Mouse (Mus musculus) left cerebral cortex, postnatal 36 days (tissue): ENCODE results near the gene Card19. TPM values are rescaled to one million over a fixed set of nuclear protein-coding genes. Genes with fewer than 3 reads are reported as not detected.

Experiments used
- DNase-seq, 2 experiments: peaks; one replicate each; pipeline ENCODE4 v3.0.0; 2021 to 2022; ENCODE audit warnings: low spot score in 2 of 2, mixed read lengths in 1 of 2
- intact Hi-C: fragments of 180-260 bp; cut with DNase I; formaldehyde crosslinking; loops from one replicate; pipeline ENCODE4 v1.15.1; 2025
- total RNA-seq, 2 experiments: library from RNA; stranded (reverse); gene quantifications; 2 replicates each; pipeline ENCODE4 v1.2.3; 2021

The Card19 gene
- total RNA-seq, 2 experiments from 2014 or later, result 12.2 to 13.2 TPM

DNA sequence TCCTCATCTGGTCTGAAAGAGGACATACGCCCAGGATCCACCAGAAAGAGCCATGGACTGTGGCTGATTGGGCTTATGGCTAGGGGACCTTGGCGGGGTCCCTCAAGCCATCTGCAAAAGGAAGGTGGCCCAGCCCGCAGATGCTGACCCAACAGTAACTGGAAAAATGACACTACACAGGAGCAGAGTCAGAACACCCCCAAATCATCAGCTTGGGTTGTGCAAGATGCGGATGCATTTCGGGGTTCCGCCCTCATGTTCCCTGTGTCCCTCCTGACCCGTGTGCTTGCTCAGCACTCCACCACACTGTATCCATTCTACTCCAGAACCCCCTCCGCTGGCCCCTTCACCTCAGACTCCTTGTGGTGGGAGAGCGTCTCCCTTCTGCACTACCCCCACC, 17.1 kb downstream of the Card19 start:
- no peak for DNase-seq

DNA sequence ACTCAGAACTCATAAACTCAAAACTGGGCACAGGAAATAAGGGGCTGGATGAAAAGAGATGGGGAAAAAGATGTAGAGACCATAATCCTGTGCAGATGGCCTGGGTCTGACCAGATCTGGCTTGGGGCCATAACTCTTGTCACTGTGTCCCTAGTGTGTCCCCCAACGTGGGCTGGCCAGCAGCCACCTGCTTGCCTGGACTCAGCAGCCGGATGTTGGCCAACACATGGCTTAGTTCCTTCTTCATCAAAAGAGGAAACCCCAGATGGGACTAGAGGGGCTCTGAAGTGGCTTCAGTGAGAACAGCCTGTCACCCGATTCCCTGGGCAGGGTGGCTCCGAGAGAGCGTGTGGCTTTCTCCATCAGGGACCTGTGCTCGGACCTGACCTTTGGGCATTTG, 19.1 kb downstream of the Card19 start:
- intact Hi-C loops, result no loop called here
- DNase-seq, result no peak

More for the DNA sequence above, 17.1 kb downstream of the Card19 start:
- intact Hi-C loops, result no loop called here

DNA sequence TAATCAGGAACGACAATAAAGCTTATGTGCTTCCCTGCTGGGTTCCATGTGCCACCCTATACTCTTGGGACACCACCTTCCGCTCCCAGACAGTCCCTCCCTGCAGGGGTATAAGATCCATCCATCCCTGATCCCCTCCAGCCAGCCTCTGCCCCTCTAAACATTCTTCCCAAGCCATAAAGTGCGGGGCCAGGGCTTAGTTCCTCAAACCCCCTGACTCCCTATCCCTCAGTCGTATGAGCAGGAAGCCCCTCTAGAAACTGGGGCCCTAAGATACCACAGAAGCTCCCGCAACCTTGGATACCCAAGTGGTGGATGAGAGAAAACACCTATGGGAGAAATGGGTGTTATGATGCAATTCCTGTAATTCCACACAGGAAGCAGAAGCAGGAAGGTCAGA, 19.6 kb downstream of the Card19 start:
- intact Hi-C loops, result no loop called here
- no peak for DNase-seq

DNA sequence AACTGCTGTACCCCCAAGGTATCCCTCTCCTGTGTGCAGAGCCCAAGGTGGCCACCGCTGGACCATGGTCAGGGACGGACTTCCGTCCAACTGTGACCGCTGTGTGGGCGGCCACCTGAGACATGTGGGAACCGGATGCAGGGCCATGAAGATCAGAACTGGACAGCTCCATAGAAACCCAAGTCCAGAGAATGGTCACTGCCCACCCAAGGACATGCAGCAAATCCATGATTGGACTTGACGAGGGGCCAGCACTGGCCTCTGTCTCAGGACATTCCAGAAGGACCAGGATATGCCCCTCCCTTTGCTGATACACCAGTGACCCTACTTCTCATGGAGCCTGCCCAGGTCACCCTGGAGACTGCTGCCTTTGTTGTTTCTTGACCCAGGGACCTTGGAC, 20.2 kb downstream of the Card19 start:
- no peak for DNase-seq
- intact Hi-C loops, result no loop called here

DNA sequence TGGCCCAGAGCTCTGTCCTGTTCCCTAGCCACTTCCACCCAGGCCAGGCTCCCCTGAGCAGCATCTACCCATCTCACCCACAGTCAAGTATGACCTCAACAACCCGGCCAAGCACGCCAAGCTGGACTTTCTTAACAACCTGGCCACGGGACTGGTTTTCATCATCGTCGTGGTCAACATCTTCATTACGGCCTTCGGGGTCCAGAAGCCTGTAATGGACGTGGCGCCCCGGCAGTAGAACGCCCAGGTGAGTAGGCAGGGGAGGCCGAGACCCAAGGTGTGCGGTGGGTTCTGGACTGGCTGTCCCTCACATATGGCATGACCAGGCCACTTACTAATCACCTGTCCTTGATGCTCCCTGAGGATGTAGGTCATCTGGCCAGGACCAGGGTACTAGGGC, 21.0 kb downstream of the Card19 start:
- intact Hi-C loops, result no loop called here
- DNase-seq, result no peak

DNA sequence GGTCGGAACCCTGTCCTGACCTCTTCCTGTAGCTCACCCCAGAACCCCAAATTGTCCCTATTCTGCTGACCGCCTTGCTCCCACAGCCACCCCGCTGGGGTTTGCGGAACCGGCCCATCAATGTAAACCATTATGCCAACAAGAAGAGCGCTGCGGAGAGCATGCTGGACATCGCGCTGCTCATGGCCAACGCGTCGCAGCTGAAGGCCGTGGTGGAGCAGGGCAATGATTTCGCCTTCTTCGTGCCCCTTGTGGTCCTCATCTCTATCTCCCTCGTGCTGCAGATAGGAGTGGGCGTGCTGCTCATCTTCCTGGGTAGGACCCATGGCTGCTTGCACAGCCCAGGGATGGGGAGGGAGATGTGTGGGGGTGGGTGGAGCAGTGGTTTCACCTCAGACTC, 22.2 kb downstream of the Card19 start:
- intact Hi-C loops, result no loop called here
- DNase-seq, result no peak

DNA sequence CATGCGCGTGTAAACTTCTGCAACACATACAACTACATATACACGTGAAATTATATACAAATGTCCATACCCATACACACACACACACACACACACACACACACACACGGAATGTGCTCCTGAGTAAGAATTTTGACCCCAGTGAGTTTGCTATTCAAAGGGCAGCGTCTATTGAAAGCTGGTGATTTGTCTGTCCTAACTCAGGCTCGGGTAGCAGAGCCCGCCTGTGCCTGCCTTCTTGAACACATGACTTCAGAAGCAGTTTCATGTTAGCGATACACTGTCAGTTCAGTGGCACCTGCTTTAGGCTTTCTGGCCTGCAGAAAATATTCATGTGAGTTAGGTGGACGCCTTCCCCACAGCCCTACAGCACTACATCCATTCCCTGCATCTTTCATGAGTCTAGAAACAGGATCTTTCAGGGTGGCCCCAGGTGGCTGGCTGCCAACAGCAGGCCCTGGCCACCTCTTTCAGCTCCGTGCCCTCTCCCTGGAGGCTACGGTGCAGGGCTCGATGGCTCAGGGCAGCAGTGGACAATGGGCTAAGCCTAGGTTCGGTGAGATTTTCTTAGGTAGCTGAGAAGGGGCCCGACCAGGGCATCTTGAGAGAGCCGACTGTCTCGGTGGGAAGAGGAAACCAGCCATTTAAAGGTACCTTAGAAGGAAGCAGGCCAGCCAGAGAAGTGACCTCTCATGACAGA, 23.5 kb downstream of the Card19 start:
- intact Hi-C loops, result no loop called here
- DNase-seq, result no peak

DNA sequence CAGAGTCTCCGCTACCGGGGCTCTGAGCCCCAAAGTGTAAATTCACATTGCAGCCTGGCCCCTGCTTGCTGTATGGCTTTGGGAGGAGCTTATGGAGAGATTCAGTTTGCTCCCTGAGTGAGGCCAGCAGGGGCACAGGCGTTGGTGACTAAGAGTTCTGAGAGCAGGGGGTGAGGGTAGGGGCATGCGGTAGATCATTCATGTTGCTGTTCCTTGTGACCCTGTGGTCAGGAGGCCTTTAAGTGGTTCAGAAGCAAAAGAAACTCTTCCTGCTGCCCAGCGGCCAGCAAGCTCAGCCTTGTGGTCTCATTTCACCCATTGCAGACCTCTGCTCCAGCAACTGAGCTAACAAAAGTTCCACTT, 24.2 kb downstream of the Card19 start:
- intact Hi-C loops, result no loop called here
- DNase-seq, result no peak

DNA sequence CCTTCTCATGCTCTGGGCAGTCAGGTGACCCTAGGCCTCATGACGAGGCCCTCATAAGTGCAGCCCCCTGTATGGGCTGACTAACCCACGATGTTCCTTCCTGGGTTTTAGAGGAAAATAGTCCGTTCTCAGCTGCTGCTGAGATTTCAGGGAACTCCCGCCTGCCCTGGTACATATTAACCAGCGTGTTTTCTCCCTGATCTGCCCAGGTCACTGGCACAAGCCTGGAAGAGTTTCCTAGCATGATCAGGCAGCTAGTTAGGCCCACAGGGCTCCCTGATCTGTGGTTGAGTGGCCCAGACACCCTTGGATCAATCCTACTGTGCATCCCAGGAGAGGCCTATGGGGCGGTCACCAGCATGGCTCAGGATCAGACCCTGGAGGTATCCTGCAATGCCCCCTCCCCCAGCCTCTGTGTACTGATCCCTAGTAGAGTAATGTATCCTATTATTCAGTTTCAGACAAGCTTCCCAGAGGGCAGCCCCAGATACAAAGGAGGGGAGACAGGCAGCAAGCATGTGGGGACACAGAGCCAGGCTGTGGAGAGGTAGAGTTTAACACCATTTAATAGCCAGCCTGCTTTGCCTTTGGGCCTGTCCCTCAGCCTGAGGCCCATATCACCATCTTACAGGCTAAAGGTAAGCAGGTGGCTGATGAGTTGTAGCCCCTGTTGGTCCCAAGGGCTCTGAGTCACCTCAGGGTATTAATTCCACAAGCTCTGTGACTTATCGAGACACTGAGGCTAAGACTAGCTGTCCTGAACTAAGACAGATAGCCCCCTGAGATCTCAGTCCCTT, 24.8 kb downstream of the Card19 start:
- DNase-seq, result no peak
- intact Hi-C loops, result no loop called here

DNA sequence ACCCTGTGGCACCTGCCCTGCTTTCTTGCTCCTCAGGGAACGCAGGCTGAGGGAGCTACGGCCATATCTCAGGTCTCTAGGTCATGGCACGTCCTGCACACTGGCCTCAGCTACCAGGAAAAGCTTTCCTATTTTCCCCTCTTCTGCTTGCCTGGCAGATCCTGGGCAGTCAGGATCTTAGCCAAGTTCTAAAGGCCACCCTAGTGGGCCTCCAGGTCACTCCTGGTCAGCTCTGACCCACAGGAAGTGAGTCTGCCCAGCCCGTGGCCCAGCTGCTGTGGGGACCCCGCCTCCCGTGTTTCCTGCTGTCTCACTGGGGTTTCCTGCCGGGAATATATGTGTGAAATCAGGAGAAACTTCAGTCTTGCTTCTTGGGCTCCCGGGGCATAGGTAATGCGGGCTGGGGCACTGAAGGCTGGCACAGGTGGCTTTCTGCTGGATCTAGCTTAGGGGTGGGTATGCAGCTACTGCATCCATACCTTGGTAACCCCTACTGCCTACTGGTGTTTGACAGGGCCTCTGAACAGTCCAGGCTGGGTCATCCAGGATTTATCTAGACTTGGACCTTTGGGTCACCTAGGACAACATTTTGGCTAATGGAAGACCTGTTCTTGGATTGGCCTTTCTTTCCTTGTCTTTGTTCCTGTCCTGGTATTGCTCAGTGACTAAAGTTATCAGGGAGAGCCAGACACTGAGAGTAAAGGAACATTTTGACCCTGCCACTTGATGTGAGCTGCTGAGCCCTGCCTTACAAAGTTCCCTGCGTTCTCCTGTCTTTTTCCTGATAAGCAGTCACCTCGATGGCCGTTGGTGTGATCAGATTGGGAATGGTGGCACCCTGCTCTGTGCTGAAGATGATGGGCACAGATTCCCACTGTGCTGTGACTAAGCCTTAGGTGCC, 25.6 kb downstream of the Card19 start:
- DNase-seq, result no peak
- intact Hi-C loops, result no loop called here

DNA sequence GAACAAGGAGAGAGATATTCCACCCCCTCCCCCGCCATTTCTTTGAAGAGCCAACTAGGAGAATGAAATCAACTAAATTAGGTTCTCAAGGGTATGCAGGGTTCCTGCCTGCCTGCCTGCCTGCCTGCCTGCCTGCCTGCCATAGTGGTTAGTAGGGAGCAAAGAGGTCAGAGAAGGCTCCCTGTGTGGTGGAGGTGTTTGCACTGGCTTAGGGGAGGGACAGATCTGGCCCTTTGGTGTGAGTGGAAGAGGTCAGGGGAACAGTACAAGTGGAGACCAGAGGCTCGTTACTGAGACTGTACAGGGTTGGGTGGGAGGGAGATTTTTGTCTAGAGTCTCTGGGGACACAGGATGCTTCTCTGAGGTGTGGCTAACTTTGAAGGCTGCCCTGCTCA, 26.9 kb downstream of the Card19 start:
- no peak for DNase-seq
- intact Hi-C loops, result no loop called here

DNA sequence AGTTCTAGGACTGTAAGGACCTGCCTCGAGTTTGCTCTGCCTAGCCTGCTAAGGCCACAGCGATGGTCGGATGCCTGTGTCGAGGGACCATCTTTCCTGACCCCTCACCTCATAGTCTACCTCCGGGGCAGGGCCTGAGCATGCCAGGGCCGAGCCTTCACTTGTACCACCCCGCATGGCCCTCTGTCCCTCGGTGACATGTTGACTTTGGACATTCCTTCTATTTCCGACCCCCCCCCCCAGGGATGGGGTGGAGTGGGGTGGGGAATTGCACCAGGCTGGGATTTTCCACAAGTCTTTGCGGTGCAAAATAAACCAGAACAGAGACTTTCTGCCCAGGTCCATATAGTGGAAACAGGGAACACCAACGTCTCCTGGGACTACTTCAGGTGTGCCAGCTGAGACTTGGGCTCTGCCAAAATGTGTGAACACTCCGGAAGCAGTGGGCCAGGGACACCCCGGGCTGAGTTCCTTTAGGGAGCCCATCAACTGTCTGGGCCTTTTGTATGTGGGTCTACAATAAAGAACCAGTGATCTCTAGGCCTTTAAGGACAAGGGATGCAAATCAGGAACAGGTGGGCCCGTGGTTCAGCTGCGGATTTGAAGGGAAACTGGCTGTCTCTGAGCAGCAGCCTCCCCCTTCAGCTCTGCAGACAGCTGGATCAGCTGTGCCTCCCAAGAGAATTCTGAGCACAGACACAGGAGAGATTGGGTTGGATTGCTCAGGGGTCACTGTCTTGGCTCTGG, 27.4 kb downstream of the Card19 start:
- intact Hi-C loops, result no loop called here
- DNase-seq, result no peak

DNA sequence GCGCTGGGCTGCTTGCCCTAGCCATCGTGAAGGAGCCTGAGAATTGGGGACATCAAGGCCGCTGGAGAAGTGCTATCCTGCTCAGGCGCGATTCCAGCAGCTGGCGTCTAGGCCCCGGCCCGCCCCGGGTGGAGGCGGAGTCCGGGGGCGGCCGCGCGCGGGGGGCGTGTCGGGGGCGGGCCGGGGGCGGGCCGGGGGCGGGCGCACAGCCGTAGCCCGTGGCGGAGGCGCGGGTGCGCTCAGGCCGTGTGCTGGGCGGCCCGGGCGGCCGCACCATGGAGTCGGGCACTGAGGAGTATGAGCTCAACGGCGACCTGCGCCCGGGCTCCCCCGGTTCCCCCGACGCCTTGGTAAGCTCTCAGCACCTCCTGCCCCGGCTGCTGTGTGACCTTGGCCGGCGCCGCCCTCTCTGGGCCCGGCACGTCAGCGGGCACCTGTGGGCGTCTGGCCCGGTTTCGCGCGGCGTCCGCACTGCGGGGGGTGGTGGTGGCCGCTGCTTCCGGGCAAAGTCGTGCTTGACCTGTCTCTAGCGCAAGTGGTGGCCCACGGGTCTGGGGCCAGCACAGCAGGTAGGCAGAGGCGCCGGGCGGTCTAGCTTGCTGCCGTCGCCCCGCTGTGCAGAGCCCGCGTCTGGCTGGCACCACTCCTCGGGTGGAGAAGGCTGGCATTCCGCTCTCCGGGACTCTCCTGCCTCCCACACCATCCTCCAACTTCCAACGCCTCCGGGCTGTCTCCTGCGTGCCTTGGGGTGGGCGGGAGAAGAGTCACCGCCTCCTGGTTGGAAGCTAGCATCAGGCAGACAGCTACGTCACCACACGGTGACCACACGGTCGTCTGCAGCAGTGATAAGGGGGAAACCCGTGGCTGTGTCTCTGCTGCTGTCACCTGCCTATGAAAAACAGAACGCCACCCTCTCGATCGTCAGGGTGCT, 28.3 kb downstream of the Card19 start, which contains the start of gene Ninj1:
Gene Ninj1 (plus strand): TSS at position 198 of the 931 bp plus-strand sequence.
- DNase-seq, result peak; percentile 78 to 84
- intact Hi-C loops, result no loop called here

DNA sequence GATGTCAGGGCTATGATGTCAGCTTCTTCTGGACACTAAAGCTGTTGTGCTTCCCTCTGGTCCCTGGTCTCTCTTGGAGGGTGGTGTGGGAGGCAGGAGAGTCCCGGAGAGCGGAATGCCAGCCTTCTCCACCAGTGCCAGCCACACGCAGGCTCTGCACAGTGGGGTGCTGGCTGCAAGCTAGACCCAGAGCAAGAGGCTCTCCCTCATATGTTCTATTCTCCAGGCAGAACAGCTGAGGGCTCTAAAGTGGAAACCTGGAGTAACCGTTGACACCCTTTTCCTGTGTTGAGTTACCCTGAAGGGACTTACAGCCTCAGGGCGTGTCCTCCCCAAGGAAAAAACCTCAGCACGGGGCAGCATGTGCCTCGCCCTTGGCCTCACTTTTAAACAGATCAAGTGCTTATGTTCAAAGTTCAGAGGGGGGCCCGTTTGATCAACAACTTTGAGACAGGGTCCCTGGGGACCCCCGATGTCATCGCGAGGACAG, 29.0 kb downstream of the Card19 start:
- DNase-seq, result peak; percentile 29 to 32
- intact Hi-C loops, result no loop called here

DNA sequence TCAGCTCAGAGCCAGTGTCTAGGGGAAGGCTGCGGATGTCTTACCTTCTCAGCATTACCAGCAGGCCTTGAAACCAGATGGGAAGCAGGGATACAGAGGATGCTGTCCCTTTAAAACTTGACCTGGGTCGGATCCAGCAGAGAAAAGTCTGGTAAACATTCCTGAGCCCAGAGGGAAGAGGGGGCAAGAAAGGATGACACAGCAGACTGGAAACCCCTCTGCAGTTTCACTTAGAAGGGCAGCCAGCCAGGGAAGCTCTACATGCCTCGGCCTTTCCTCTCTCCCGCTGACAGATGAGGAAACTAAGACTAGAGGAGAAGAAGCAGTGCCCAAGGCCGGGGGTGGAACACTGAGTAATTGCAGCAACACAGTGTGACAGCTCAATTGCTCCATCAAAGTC, 32.2 kb downstream of the Card19 start:
- intact Hi-C loops, result no loop called here
- DNase-seq, result no peak

DNA sequence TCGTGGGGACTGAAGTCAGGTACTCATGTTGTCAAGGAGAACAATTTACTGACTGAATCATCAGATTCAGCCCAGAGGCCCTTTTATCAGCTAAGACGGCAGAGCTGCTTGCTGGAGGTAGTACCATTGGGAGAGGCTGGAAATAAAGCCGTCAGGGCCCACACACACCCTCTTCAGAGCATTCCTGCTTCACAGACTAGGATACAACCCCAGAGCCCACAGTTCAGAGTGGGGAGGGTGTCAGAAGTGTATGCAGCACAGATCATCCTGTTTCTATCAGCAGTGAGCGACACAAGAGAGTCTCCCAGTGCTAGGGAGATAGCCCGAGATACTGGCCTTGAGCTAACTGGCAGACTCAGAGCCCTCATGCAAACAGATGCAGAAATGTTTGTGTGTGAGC, 32.7 kb downstream of the Card19 start:
- no peak for DNase-seq
- intact Hi-C loops, result no loop called here

DNA sequence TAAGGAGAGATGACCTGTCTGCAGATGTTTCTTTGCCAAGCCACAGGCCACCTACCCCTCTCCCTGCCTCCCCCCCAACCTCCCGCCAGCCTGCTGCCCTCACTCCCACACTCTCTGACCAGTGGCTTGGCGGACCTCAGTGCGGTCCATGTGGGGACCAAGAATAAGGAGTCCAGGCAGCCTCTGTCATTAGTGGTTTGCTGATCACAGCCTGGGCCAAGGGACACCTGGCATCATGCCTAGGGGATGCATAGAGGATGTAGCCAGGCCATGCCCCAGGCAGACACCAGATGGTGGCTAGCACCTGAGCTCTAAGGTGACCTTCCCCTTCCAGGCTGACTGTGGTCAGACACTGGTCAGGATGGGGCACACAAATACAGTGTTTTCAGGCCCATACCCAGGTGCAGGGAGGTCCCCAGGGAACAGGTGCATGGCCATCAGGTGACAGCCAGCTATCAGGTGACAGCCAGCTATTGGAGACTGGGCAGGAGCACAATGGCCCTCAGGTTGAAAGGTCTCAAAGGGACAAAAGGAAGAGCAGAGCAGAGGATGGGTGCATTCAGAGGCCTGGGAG, 34.3 kb downstream of the Card19 start:
- DNase-seq, result no peak
- intact Hi-C loops, result no loop called here

DNA sequence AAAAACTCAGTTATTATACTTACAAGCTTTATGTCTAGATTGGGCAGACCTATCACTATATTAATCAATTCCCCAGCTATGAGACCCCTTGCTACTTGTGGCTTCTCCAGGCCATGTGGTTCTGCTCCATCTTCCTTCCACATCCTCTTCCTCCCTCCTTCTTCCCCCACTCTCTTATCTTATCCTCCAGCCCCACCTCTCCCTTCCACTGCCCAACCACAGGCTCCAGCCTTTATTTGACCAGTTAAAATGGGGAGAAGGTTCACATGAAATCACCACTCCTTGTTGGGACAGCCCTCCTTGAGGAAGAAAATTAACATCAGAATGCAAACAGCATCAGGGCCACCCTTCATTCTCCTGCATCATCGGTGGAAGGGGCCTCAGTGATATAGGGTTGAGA, 35.1 kb downstream of the Card19 start:
- no peak for DNase-seq
- intact Hi-C loops, result no loop called here
